Mouse (Mus musculus) left cerebral cortex, postnatal 25 days (tissue): ENCODE results near the gene Fbxo31. TPM values are rescaled to one million over a fixed set of nuclear protein-coding genes. Genes with fewer than 3 reads are reported as not detected.

Experiments used
- DNase-seq, 2 experiments: peaks; one replicate each; pipeline ENCODE4 v3.0.0; 2022; ENCODE audit warnings: low spot score in 2 of 2, mixed read lengths in 1 of 2
- intact Hi-C: fragments of 180-260 bp; cut with DNase I; formaldehyde crosslinking; loops from one replicate; pipeline ENCODE4 v1.15.1; 2025
- total RNA-seq, 2 experiments: library from RNA; stranded (reverse); gene quantifications; 2 replicates each; pipeline ENCODE4 v1.2.3; 2021

The Fbxo31 gene
- total RNA-seq, 2 experiments from 2014 or later, result 90.3 to 91.6 TPM

- intact Hi-C loops, result loop anchor here (10.0 kb wide), 1 partner anchor 885 kb away; no protein-coding TSS in a partner anchor
- no peak for DNase-seq
These were observed 18.8 kb downstream of the Fbxo31 start for GRCm38 (mm10) chr8:121559801-121560200.

- DNase-seq, result no peak
- intact Hi-C loops, result no loop called here
These were observed 20.1 kb downstream of the Fbxo31 start for GRCm38 (mm10) chr8:121558538-121558937.

DNA sequence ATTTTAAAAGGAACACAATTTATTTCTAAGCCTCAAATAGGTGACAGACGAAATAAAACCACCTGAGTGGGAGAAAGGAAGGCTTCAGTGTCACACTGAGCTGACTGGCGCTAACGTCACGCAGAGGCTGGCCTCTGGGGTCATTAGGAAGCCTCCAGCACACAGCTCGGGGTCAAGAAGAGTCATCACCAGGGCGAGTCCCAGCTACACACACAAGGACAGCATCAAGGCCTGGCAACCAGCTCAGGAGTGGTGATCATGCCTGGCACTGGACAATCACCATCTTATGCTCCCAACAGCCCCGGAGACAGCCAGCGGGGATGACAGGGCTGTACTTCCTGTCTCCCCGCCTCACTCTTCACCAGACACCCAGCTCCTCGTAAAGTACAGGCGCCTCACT lies 20.9 kb downstream of the Fbxo31 start:
- intact Hi-C loops, result no loop called here
- no peak for DNase-seq

DNA sequence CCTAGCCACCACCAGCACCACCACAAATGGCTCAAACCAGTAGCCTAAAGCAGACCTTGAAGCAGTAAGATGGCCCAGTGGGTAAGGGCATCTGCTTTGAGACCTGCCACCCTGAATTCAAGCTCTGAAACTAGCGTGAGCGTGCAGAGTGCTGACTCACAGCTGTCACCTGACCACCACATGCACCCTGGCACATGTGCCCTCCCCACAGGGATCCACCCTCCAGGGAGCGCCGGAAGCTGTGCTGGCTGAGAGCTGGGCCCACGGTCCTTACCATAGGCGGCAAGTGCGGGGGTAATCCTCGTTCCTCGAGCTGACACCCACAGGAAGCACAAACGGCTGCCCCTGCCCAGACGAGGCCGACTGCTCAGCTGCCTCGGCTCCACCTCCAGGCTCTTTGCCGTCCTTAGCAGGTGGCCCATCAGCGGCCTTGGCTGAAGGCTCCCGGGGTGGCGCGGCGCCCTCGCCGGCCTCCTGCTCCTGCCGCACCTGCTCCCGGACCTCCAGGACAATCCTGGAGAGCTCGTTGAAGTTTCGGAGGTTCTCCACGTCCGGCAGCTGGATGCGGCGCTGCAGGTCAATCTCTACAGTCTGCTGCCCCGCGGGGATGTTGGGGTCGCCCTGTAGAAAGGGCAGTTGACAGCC lies 24.7 kb downstream of the Fbxo31 start:
- DNase-seq, result peak in 1 of 2 experiments; percentile 49
- intact Hi-C loops, result no loop called here

DNA sequence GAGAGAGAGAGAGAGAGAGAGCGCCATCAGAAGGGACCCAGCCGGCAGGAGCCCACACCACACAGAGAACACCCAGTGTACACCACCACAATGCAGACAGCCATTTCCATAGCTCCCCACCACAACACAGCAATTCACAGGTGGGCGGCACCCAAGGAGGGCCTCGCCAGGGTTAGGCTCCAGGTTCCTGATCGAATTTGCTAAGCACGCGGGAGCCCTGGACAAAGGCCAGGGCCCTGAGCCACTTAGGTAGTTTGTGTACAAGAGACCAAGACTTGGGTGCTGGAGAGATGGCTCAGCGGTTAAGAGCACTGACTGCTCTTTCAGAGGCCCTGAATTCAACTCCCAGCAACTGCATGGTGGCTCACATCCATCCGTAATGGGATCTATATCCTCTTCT lies 26.1 kb downstream of the Fbxo31 start:
- no peak for DNase-seq
- intact Hi-C loops, result no loop called here

DNA sequence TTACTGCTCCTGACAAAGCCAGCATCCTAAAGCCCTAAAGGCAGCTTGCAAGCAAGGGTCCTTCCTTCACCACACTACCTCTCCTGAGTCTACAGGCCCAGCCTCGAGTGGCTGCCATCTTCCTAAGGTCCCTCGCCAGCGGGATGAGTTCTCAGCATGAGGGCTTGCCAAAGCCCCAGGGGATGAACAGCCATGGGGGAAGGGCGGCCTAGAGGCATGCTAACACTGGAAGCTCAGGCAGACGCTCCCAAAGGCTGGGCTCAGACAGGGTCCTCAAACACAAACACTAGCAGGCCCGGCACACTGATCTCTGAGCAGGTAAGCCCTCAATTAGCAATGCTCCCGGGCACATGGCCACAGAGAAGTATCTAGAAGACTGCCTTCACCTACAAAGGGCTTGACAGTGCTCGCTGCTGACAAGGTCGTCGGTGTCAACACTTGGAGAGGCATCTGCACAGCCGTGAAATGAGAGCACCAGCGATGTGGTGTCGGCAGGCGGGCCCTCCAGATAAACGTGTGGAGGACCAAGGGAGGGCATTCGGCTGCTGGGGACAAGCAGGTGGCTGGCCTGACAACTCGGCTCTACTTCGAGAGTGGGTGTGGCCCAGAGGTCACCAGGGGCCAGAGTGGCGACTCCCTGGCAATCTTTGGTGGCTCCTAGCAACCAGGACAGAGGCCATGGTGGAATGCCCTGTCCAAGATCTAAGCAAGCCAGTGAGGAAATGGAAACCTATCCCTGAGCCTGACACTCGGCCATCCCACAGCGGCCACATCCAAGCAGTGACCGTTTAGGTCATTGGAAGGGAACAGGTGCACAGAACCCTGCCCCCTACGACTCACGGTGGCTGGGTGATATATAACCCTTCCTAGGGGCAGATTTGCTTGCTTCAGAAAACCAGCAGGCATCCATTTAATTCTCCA lies 27.3 kb downstream of the Fbxo31 start:
- no peak for DNase-seq
- intact Hi-C loops, result no loop called here

DNA sequence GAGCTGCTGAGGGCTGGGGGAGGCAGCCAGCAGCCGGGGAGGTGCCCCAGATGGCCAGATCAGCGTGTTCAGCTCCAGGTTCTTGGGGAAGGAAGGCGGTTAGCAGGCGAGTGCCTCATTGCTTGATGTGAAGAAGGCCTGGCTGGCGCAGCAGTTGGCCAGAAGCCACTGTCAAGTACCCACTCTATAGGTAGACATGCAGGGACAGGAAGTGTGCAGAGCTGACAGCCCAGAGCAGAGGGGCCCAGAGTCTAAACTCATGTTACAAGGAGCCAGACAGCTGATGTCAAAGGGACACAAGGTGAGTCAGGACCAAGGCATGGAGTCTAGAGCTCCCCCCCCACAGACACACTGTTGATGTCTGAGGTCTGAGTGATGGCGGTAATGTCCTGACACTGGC lies 28.6 kb downstream of the Fbxo31 start:
- intact Hi-C loops, result no loop called here
- no peak for DNase-seq

DNA sequence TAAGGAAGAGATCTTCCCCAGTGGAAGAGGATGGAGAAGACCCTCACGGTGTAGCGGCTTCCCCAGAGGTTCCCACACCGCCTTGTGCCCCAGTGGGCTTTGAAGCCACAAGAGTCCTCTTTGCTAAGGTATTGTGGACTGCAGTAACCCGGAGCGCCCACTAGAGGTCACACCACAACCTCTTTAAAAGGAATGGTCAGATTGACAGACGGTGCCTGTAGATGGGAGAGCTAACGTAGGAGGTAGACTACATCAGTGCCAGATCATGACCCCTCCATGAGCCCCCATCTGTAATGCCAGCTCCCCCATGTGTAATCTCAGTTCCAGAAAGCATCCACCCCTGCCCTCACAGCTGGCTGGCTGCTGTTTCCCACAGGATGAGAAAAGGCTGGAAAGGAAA lies 31.5 kb downstream of the Fbxo31 start:
- intact Hi-C loops, result loop anchor here (5.0 kb wide), 2 partner anchors 45 to 140 kb away; partner anchors contain the start of gene Map1lc3b

DNA sequence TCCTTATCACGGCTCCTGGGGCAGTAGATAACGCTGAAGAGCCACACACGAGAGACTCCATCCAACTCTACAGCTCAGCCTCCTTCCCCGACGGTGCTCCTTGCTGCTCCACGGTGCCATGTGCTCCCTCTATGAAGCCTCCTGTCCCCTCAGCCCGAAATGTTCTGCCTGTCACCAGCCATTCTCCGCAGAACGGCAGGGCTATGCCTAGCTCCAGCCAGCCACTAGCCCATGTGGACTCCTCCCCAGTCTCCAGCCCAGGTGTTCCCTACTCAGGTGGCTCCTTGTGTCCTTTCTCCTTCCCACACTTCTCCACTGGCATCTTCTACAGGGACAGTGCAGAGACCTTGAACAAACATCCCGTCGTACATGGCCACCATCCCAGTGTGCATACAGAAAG lies 33.7 kb downstream of the Fbxo31 start:
- DNase-seq, result no peak
- intact Hi-C loops, result loop anchor here (5.0 kb wide), 2 partner anchors 47 to 142 kb away; partner anchors contain the start of gene Map1lc3b

More for the DNA sequence above, 31.5 kb downstream of the Fbxo31 start:
- peak; percentile 66 to 83 for DNase-seq

DNA sequence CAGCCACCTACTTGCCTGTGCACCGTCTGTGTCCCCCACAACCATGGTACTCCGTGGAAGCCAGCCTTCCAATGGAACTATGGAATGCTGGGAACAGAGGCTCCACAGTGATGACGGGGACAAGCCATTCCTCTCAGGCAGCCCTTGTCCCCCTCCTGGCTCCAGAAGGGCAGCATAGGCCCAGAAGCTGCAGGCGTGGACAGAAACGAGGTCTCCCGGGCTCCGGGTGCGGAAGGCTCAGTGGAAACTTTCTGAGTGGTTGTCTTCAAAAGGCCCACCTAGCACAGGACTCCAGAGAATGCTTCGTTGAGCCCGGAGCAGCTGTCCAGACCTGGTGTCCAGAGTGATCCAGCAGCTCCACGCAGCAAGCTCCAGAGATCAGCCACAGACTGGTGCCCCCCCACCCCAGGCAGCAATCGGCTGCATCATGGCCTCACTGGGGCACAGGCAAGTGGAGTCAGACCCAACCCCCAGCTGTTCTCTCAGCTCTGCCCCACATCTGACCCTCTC lies 34.3 kb downstream of the Fbxo31 start, which contains the start of gene 1700018B08Rik:
Gene 1700018B08Rik (minus strand): TSS at position 45 of the 510 bp plus-strand sequence.
- DNase-seq, result no peak
- intact Hi-C loops, result no loop called here

GRCm38 (mm10) chr8:121542901-121543300 lies 35.7 kb downstream of the Fbxo31 start:
- DNase-seq, result no peak
- intact Hi-C loops, result no loop called here

DNA sequence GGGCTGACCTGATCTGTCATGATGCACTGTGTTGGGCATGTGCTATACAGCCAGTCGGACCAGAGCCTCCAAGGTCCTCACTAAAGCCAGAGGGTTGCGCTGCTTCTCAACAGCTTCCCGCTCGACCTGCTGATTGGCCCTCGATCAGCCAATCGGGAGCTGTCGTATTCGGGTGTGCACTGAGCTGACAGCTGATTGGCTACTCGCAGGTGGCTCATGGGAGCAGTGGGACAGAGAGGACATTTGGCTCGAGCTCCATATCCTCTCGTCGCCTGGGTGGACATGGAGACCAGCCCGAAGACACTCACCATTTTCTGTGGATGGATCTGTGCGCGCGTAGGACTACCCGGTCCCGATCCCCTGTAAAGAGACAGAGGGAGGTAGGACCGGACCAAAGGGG lies 36.7 kb downstream of the Fbxo31 start:
- DNase-seq, result no peak
- intact Hi-C loops, result no loop called here

DNA sequence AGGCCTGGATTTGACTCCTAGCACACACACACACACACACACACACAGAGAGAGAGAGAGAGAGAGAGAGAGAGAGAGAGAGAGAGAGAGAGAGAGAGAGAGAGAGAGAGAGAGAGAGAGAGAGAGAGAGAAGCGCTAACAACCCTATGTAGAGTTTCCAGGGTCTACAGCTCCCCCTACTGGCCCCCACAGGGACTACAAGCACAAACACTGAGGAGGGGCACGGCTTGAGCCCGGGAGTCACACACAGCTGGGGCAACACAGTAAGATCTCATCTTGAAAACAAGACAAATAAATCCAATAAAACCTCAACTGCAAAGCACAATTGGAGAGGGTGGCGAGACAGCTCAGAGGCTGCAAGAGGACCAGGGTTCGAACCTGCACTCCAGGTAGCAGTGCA lies 46.2 kb downstream of the Fbxo31 start:
- DNase-seq, result no peak
- intact Hi-C loops, result no loop called here

DNA sequence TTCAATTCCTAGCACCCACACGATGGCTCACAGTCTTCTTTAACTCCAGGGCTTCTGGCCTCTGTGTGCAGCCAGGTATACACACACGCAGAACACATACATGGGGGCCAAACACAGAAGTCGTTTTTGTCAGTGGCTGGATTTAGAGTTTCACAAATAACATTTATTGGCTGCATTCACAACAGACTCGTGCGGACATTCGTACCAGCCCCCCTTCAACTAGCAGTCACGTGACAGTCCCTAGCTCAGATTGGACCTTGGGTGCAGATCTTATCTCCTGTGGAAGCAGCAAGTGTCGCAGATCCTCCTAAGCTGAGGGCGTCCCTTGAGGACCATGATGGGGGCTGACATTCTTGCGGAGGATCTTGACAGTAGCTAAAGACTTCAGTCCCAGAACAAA lies 48.0 kb downstream of the Fbxo31 start:
- no peak for DNase-seq
- intact Hi-C loops, result no loop called here

GRCm38 (mm10) chr8:121528790-121529189 lies 49.8 kb downstream of the Fbxo31 start:
- no peak for DNase-seq
- intact Hi-C loops, result no loop called here

DNA sequence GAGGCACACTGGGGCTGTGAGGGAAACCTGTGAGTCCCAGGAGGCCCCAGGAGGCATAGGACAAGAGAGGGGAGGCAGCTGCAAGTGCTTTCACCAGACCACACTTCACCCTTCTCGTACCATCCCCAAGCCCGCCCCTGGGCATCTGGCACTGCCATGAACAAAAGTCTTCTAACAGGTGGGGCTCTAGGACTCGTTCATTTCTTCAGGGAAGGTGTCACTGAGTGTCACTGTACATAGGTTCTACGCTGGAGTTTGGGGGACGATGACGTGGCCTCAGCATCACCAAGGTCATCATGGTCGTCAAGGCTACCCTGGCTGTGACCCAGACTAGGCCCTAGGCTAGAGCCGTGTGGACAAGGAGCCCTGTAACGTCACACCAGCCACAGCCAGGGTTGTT lies 50.9 kb downstream of the Fbxo31 start:
- intact Hi-C loops, result no loop called here
- DNase-seq, result no peak

DNA sequence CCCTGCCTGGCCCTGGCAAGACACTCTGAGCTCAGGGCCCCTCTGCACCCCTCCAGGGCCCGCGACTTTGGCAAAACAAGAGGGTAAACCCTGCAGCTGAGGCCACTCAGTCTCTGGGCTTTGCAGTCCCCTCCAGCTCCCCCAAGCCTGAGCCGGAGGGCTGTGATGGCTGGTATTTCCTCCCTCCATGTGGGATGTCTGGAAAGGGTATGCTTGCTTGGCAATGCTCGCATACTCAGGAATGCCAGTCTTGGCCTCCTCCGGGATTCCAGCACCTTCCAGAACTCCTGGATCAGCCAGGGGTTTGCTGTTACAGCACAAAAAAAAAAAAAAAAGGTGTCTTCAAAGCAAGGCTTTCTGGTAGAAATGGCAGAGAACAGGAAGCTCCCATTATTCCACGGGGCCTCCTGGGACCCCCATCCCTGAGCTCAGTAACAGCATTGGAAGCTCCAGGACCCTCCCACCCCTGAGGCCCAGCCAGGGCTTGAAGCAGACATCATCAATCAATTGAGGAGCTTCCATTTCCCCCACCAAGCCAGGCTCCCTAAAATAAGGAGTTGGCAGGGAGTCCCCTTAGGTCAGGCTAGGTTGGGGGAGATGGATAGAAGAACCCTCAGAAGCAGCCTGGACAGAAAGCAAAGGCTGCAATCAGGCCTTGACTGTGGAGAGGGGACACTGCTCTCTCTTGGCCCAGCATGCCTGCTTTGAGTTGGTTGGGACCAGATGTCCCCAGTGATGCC lies 51.6 kb downstream of the Fbxo31 start:
- intact Hi-C loops, result no loop called here
- no peak for DNase-seq

DNA sequence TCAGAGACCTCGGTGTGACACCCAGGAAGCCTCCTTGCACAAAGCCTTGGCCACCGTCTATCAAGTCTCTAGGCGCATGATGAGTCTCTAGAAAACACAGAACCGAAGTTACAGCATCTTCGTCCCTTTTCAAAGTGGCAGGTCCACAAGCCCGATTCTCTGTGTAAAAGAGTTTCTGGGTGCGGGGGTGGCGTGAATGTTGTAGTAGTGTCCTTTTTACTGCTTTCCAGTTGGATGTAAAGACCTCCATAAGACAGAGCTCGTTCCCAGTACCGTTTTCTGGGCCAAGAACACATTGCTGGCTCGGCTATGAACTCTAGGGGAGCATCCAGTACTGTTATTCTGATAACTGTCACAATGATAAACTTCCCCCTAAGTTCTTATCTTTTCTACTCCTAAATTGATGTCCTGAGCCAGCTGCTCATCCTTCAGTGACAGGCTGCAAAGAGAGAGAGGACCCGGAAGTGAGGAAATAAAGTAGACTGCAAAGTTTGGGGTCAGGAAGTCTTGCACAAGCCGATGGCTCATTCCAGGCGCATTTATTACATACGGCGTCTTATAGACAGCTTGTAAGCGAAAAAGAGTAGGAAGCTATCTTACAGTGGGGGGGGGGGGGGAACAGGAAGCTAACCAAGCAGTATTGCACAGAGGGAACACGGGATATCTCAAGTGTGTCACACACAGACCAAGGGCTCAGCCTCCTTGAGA lies 53.3 kb downstream of the Fbxo31 start:
- no peak for DNase-seq
- intact Hi-C loops, result no loop called here

DNA sequence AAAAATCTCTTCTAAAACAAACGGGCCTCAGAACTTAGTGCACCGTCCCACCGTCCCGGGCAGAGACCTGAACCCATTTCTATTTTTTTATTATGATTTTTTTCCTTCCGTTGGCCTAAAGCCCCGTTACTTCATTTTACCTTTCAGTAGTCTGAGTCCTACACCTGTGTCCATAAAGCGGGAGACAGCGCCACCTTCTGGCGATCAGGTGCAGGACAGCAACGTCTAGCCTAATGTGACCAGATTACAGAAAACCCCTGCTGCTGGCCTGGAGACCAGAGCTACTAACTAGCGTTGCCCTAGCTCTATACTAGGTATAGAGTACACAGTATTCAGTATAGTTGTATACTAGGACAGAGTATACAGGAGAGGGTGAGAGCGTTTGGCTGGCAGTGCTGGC lies 65.2 kb downstream of the Fbxo31 start:
- intact Hi-C loops, result loop anchor here (1.0 to 2.0 kb wide), 2 partner anchors 121 to 400 kb away; no protein-coding TSS in a partner anchor
- peak; percentile 76 for DNase-seq
